Mouse (Mus musculus) left cerebral cortex, postnatal 10 days (tissue): ENCODE results near the gene Dop1b. TPM values are rescaled to one million over a fixed set of nuclear protein-coding genes. Genes with fewer than 3 reads are reported as not detected.

Experiments
- DNase-seq, 2 experiments: peaks; one replicate each; pipeline ENCODE4 v3.0.0; 2021 to 2022; ENCODE audit warnings: low spot score in 2 of 2, mixed read lengths in 1 of 2; ENCODE audit errors: extremely low spot score in 1 of 2
- intact Hi-C: fragments of 180-260 bp; cut with DNase I; formaldehyde crosslinking; loops from one replicate; pipeline ENCODE4 v1.15.1; 2025
- total RNA-seq, 2 experiments: library from RNA; stranded (reverse); gene quantifications; 2 replicates each; pipeline ENCODE4 v1.2.3; 2021

Dop1b gene
- total RNA-seq, 2 experiments from 2014 or later: 90.0 to 99.6 TPM

GRCm38 (mm10) chr16:93780660-93781479 lies 69.2 kb downstream of the Dop1b start:
- intact Hi-C loops: no loop called here
- DNase-seq: no peak

- DNase-seq: no peak
- intact Hi-C loops: no loop called here
These were observed 72.5 kb downstream of the Dop1b start for GRCm38 (mm10) chr16:93784175-93784574.

- intact Hi-C loops: loop anchor here (5.0 kb wide), 2 partner anchors 74 to 104 kb away; partner anchors contain the start of genes Cbr3 and Dop1b
- peak; percentile 60 to 73 for DNase-seq
These were observed 74.1 kb downstream of the Dop1b start for GRCm38 (mm10) chr16:93785805-93786204.

- intact Hi-C loops: loop anchor here (5.0 kb wide), 2 partner anchors 76 to 106 kb away; partner anchors contain the start of genes Cbr3 and Dop1b
These were observed 76.7 kb downstream of the Dop1b start for GRCm38 (mm10) chr16:93788388-93788787.

GRCm38 (mm10) chr16:93788881-93789280 lies 77.2 kb downstream of the Dop1b start:
- intact Hi-C loops: loop anchor here (5.0 kb wide), 2 partner anchors 77 to 107 kb away; partner anchors contain the start of genes Cbr3 and Dop1b
- no peak for DNase-seq

More at GRCm38 (mm10) chr16:93788388-93788787, 76.7 kb downstream of the Dop1b start:
- DNase-seq: no peak

GRCm38 (mm10) chr16:93789971-93790755 lies 78.5 kb downstream of the Dop1b start:
- intact Hi-C loops: loop anchor here (5.0 kb wide), 2 partner anchors 78 to 108 kb away; partner anchors contain the start of genes Cbr3 and Dop1b
- no peak for DNase-seq

- no peak for DNase-seq
- intact Hi-C loops: no loop called here
These were observed 81.4 kb downstream of the Dop1b start for GRCm38 (mm10) chr16:93792981-93793630.

GRCm38 (mm10) chr16:93794845-93795244 lies 83.1 kb downstream of the Dop1b start:
- intact Hi-C loops: no loop called here
- no peak for DNase-seq

- intact Hi-C loops: no loop called here
These were observed 83.7 kb downstream of the Dop1b start for GRCm38 (mm10) chr16:93795391-93795790.

GRCm38 (mm10) chr16:93797021-93797840 lies 85.5 kb downstream of the Dop1b start:
- DNase-seq: no peak
- intact Hi-C loops: no loop called here

More at GRCm38 (mm10) chr16:93795391-93795790, 83.7 kb downstream of the Dop1b start:
- no peak for DNase-seq

- intact Hi-C loops: no loop called here
- DNase-seq: no peak
These were observed 86.3 kb downstream of the Dop1b start for GRCm38 (mm10) chr16:93797841-93798492.

GRCm38 (mm10) chr16:93798623-93799022 lies 86.9 kb downstream of the Dop1b start:
- no peak for DNase-seq
- intact Hi-C loops: no loop called here

- no peak for DNase-seq
These were observed 87.4 kb downstream of the Dop1b start for GRCm38 (mm10) chr16:93799071-93799470.

GRCm38 (mm10) chr16:93799936-93800335 lies 88.2 kb downstream of the Dop1b start:
- intact Hi-C loops: no loop called here
- no peak for DNase-seq

More at GRCm38 (mm10) chr16:93799071-93799470, 87.4 kb downstream of the Dop1b start:
- intact Hi-C loops: no loop called here

GRCm38 (mm10) chr16:93807167-93807566 lies 95.5 kb downstream of the Dop1b start:
- intact Hi-C loops: no loop called here

GRCm38 (mm10) chr16:93807961-93808554 lies 96.4 kb downstream of the Dop1b start:
- DNase-seq: peak; percentile 41 to 55

More at GRCm38 (mm10) chr16:93807167-93807566, 95.5 kb downstream of the Dop1b start:
- no peak for DNase-seq

More at GRCm38 (mm10) chr16:93807961-93808554, 96.4 kb downstream of the Dop1b start:
- intact Hi-C loops: no loop called here
